Mouse (Mus musculus): ENCODE results near the gene Tcf21. TPM values are rescaled to one million over a fixed set of nuclear protein-coding genes. Genes with fewer than 3 reads are reported as not detected.

Tcf21 gene
- polyA plus RNA-seq (2014; fragmentation: Illumina TruSeq; extraction: RNeasy Lipid Tissue Mini Kit (QIAGEN cat#74804); ENCODE audit: low read depth, low replicate concordance) = 5.4 TPM

GRCm38 (mm10) chr10:22819871-22820590, at the start of gene Tcf21:
Gene Tcf21 (minus strand): TSS chr10:22820174.

Other genes starting within 250 kb of the Tcf21 start
- 11.9 TPM for gene Slc2a12, start 175.2 kb downstream of the Tcf21 start, polyA plus RNA-seq (2014; fragmentation: Illumina TruSeq; extraction: RNeasy Lipid Tissue Mini Kit (QIAGEN cat#74804); ENCODE audit: low read depth, low replicate concordance)
- 47.5 TPM for gene Tbpl1, start 88.2 kb downstream of the Tcf21 start, polyA plus RNA-seq (2014; fragmentation: Illumina TruSeq; extraction: RNeasy Lipid Tissue Mini Kit (QIAGEN cat#74804); ENCODE audit: low read depth, low replicate concordance)

Data from kidney, adult 10 weeks (tissue).